Mouse (Mus musculus) neural tube, embryonic 11.5 days (tissue): Measurements from ENCODE around the gene Plpp7. TPM values are rescaled to one million over a fixed set of nuclear protein-coding genes. Genes with fewer than 3 reads are reported as not detected.

ENCODE experiments used
- ATAC-seq: fragments of 200-750 bp; cut with Nextera tagmentation; 2 replicates; pipeline ENCODE4 v1.8.0; 2017; ENCODE audit warnings: moderate number of reproducible peaks, mild to moderate bottlenecking, moderate TSS enrichment, moderate library complexity; ENCODE audit not compliant: insufficient read depth, low FRiP score, low TSS enrichment
- DNase-seq: peaks from one replicate; pipeline ENCODE4 v3.0.0-alpha.2; 2015; ENCODE audit warnings: low spot score
- H3K27ac ChIP-seq: fragments of 300-500 bp; sonication (generic); 2 replicates; pipeline ENCODE4 v1.5.1; 2014; ENCODE audit warnings: low read depth, mild to moderate bottlenecking, low read length
- H3K27me3 ChIP-seq: fragments of 300-500 bp; sonication (generic); 2 replicates; pipeline ENCODE4 v1.6.1; 2014; ENCODE audit warnings: mild to moderate bottlenecking, low read length, mixed read lengths; ENCODE audit not compliant: control insufficient read depth, insufficient read depth
- H3K36me3 ChIP-seq: fragments of 300-500 bp; sonication (generic); 2 replicates; pipeline ENCODE4 v1.6.1; 2014; ENCODE audit warnings: mild to moderate bottlenecking, low read length, moderate library complexity, mixed read lengths; ENCODE audit not compliant: control insufficient read depth, insufficient read depth
- H3K4me1 ChIP-seq: fragments of 300-500 bp; sonication (generic); 2 replicates; pipeline ENCODE4 v1.6.1; 2014; ENCODE audit warnings: low read length, mixed read lengths; ENCODE audit not compliant: control insufficient read depth, insufficient read depth
- H3K4me2 ChIP-seq: fragments of 300-500 bp; sonication (generic); 2 replicates; pipeline ENCODE4 v1.6.1; 2014; ENCODE audit warnings: low read depth, mild to moderate bottlenecking, moderate library complexity
- H3K4me3 ChIP-seq: fragments of 300-500 bp; sonication (generic); 2 replicates; pipeline ENCODE4 v1.5.1; 2014; ENCODE audit warnings: low read depth, low read length
- H3K9ac ChIP-seq: fragments of 300-500 bp; sonication (generic); 2 replicates; pipeline ENCODE4 v1.6.1; 2014; ENCODE audit warnings: mild to moderate bottlenecking, low read length
- H3K9me3 ChIP-seq: fragments of 300-500 bp; sonication (generic); 2 replicates; pipeline ENCODE4 v1.6.1; 2016; ENCODE audit warnings: low read length; ENCODE audit not compliant: control insufficient read depth
- WGBS: fragments of 180-500 bp; shearing (Covaris S2); extraction: QIAGEN DNeasy Blood & Tissue Kit; methylation state at CpG from one replicate; pipeline ENCODE4 v1.1.7; 2014; 5-methylcytosine and 5-hydroxymethylcytosine counted together
- polyA plus RNA-seq: library from polyadenylated mRNA; unstranded; fragments of >200 nt; fragmentation: Nextera tagmentation; extraction: Ambion mirVana; gene quantifications from 2 replicates; pipeline ENCODE4 v1.2.1, GENCODE M21; 2014

Plpp7 gene
- polyA plus RNA-seq, 1 experiment from 2014 or later, result 9.3 TPM

DNA sequence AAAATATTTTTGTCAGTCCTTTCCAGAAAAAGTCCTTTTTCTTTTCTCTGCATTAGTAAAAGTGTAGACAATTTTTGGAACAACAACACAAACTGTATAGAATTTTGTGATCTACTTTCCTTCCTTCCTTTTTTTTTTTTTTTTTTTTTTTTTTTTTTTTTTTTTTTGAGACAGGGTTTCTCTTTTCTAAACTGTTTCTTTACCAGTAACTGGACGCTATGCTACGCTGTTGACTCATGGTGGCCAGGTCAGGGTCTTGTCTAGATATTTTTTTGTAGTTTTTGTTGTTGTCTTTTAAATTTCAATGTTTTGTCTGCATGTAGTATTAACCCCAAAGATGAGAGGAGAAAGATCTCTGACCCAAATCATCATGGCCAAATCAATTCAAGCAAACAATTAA is 26.5 kb downstream of the Plpp7 start:
- H3K27me3 ChIP-seq, result no peaks in the 10 kb centered on the region
- H3K4me1 ChIP-seq, result no peaks in the 10 kb centered on the region
- no peak overlapping the region for H3K9ac ChIP-seq
- H3K27ac ChIP-seq, result no peak overlapping the region
- WGBS, result 93% methylated on average over 2 of the region's 2 CpGs
- no peak overlapping the region for H3K4me2 ChIP-seq
- no peaks in the 10 kb centered on the region for H3K36me3 ChIP-seq
- H3K9me3 ChIP-seq, result no peaks in the 10 kb centered on the region
- DNase-seq (no peak), ATAC-seq (no peak)
- no peak overlapping the region for H3K4me3 ChIP-seq

- WGBS, result 37% methylated on average over 16 of the region's 16 CpGs
- H3K27ac ChIP-seq, result no peak overlapping the region
- H3K4me3 ChIP-seq, result no peak overlapping the region
- no peak for ATAC-seq
- no peaks in the 10 kb centered on the region for H3K27me3 ChIP-seq
- H3K36me3 ChIP-seq, result no peaks in the 10 kb centered on the region
- no peaks in the 10 kb centered on the region for H3K9me3 ChIP-seq
- DNase-seq, result no peak
- H3K9ac ChIP-seq, result no peak overlapping the region
- no peaks in the 10 kb centered on the region for H3K4me1 ChIP-seq
- no peak overlapping the region for H3K4me2 ChIP-seq
Observed at GRCm38 (mm10) chr2:32127653-32128535, 32.6 kb downstream of the Plpp7 start.

DNA sequence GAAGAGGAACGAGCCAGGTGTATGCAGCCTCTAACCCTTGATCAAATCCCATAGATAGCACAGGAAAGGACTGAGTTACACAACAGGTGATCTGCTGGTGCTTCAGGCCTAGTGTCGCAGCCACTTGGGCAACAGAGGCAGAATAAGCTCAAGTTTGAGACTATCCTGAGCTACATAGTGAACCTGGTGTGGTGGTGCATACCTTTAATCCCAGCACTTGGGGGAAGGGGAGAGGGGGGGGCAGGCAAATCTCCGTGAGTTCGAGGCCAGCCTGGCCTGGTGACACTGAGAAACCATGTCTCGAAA is 33.2 kb downstream of the Plpp7 start:
- H3K4me3 ChIP-seq, result no peak overlapping the region
- no peaks in the 10 kb centered on the region for H3K9me3 ChIP-seq
- 87% methylated on average over 5 of the region's 5 CpGs for WGBS
- no peaks in the 10 kb centered on the region for H3K36me3 ChIP-seq
- H3K27ac ChIP-seq, result no peak overlapping the region
- no peaks in the 10 kb centered on the region for H3K27me3 ChIP-seq
- no peak overlapping the region for H3K9ac ChIP-seq
- H3K4me1 ChIP-seq, result no peaks in the 10 kb centered on the region
- DNase-seq (no peak), ATAC-seq (no peak)
- no peak overlapping the region for H3K4me2 ChIP-seq

- no peaks in the 10 kb centered on the region for H3K36me3 ChIP-seq
- no peak overlapping the region; the same call in 1 of the 2 replicates for H3K9ac ChIP-seq
- ATAC-seq (no peak), DNase-seq (no peak)
- no peak overlapping the region for H3K4me2 ChIP-seq
- no peaks in the 10 kb centered on the region for H3K27me3 ChIP-seq
- no peak overlapping the region for H3K4me3 ChIP-seq
- 69% methylated on average over 11 of the region's 11 CpGs for WGBS
- H3K27ac ChIP-seq, result no peak overlapping the region
- H3K4me1 ChIP-seq, result no peaks in the 10 kb centered on the region
- no peaks in the 10 kb centered on the region for H3K9me3 ChIP-seq
Observed at GRCm38 (mm10) chr2:32129383-32130074, 34.2 kb downstream of the Plpp7 start.

GRCm38 (mm10) chr2:32130435-32130834 is 35.1 kb downstream of the Plpp7 start:
- no peak overlapping the region for H3K4me3 ChIP-seq
- H3K36me3 ChIP-seq, result no peaks in the 10 kb centered on the region
- no peak for ATAC-seq
- no peaks in the 10 kb centered on the region for H3K4me1 ChIP-seq
- no peak overlapping the region for H3K4me2 ChIP-seq
- 34% methylated on average over 6 of the region's 6 CpGs for whole genome bisulfite sequencing
- H3K27ac ChIP-seq, result no peak overlapping the region
- H3K27me3 ChIP-seq, result no peaks in the 10 kb centered on the region
- peak; percentile 57 for DNase-seq
- H3K9me3 ChIP-seq, result no peaks in the 10 kb centered on the region
- H3K9ac ChIP-seq, result no peak overlapping the region

DNA sequence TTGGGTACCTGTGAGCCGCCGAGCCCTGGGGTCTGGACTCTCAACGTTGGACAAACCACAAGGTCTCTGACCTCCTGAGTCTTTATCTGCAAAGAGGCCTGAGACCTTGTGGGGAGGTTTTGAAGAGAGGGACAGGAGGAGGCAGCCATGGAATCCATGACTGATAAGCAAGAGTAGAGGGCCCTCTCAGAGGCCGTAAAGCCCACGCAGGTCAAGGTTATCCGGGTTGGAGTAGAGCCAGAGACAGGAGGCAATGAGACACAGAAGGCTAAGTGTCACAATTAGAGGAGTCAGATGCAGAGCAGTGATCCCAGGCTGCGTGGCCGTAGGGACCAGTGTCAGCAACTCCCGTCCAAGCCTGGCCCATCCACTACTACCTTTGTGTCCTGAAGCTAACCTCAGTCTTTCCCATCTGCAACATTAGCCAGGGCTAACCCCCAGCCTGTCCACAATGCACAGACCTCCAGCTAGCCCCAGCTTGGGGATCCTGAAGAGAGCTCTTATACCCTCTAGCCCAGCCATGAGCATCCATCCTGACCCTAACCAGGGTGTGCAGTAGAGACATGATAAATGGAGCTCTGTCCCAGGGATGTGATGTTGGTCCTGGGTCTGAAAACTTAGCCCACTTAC is 36.0 kb downstream of the Plpp7 start:
- Histone ChIP-seq H3K4me1 (no peaks in the 10 kb centered on the region), H3K27ac (no peak overlapping the region), H3K9ac (peak overlapping the region; percentile 14)

GRCm38 (mm10) chr2:32131866-32132566 is 36.7 kb downstream of the Plpp7 start:
- H3K36me3 ChIP-seq, result no peaks in the 10 kb centered on the region
- H3K4me3 ChIP-seq, result no peak overlapping the region
- DNase-seq, result no peak
- no peak overlapping the region for H3K9ac ChIP-seq
- no peak overlapping the region for H3K4me2 ChIP-seq
- no peaks in the 10 kb centered on the region for H3K9me3 ChIP-seq
- no peak for ATAC-seq
- no peaks in the 10 kb centered on the region for H3K27me3 ChIP-seq
- WGBS, result 65% methylated on average over 6 of the region's 6 CpGs
- H3K4me1 ChIP-seq, result no peaks in the 10 kb centered on the region
- H3K27ac ChIP-seq, result no peak overlapping the region

More for the DNA sequence above, 36.0 kb downstream of the Plpp7 start:
- H3K9me3 ChIP-seq, result no peaks in the 10 kb centered on the region
- ATAC-seq (no peak), DNase-seq (no peak)
- 86% methylated on average over 9 of the region's 9 CpGs for WGBS
- H3K4me3 ChIP-seq, result no peak overlapping the region
- no peaks in the 10 kb centered on the region for H3K36me3 ChIP-seq
- no peak overlapping the region for H3K4me2 ChIP-seq
- H3K27me3 ChIP-seq, result no peaks in the 10 kb centered on the region

GRCm38 (mm10) chr2:32132567-32132992 is 37.3 kb downstream of the Plpp7 start:
- H3K9ac ChIP-seq, result no peak overlapping the region
- H3K27ac ChIP-seq, result no peak overlapping the region
- DNase-seq (peak; percentile 72), ATAC-seq (no peak; the same call in 1 of the 2 replicates)
- no peaks in the 10 kb centered on the region for H3K27me3 ChIP-seq
- no peaks in the 10 kb centered on the region for H3K36me3 ChIP-seq
- no peak overlapping the region for H3K4me3 ChIP-seq
- H3K9me3 ChIP-seq, result no peaks in the 10 kb centered on the region
- WGBS, result 3% methylated on average over 12 of the region's 12 CpGs
- H3K4me2 ChIP-seq, result no peak overlapping the region
- H3K4me1 ChIP-seq, result no peaks in the 10 kb centered on the region
